Mouse (Mus musculus) liver, embryonic 14.5 days (tissue): ENCODE results near the gene Gria1.

ENCODE experiments used
- CTCF ChIP-seq: IDR thresholded peaks from 2 replicates; pipeline ENCODE4 v1.5.1; 2016; ENCODE audit warnings: antibody characterized with exemption, low read depth, control low read depth
- EP300 ChIP-seq: IDR thresholded peaks from 2 replicates; pipeline ENCODE4 v1.6.1; 2016; ENCODE audit warnings: antibody characterized with exemption, low read depth

- TF ChIP-seq CTCF (no peak), EP300 (no peak)
These were observed 148.9 kb downstream of the Gria1 start for GRCm38 (mm10) chr11:57160076-57160475.
